Mouse (Mus musculus): Measurements from ENCODE around the gene Slk.

The Slk gene

GRCm38 (mm10) chr19:47579225-47579787 is at the start of gene Slk:
Gene Slk (plus strand): TSS chr19:47579678.
- peak; percentile 80 for DNase-seq (ENCODE audit: low spot score)

- DNase-seq (ENCODE audit: low spot score), result no peak
These were observed 48.2 kb upstream of the Slk start for GRCm38 (mm10) chr19:47531309-47531708.

GRCm38 (mm10) chr19:47532449-47532848 is 47.0 kb upstream of the Slk start:
- DNase-seq (ENCODE audit: low spot score), result no peak

- DNase-seq (ENCODE audit: low spot score), result no peak
These were observed 45.3 kb upstream of the Slk start for GRCm38 (mm10) chr19:47534131-47534530.

- peak; percentile 99 for DNase-seq (ENCODE audit: low spot score)
These were observed 42.8 kb upstream of the Slk start for GRCm38 (mm10) chr19:47536521-47537299.

- DNase-seq (ENCODE audit: low spot score), result no peak
These were observed 42.1 kb upstream of the Slk start, which contains the start of gene Stn1 for GRCm38 (mm10) chr19:47537300-47537792. Gene Stn1 (minus strand): TSS chr19:47537507.

- no peak for DNase-seq (ENCODE audit: low spot score)
These were observed 41.6 kb upstream of the Slk start for GRCm38 (mm10) chr19:47537879-47538278.

GRCm38 (mm10) chr19:47538801-47539200 is 40.7 kb upstream of the Slk start:
- peak; percentile 37 for DNase-seq (ENCODE audit: low spot score)

GRCm38 (mm10) chr19:47542441-47542840 is 37.0 kb upstream of the Slk start:
- DNase-seq (ENCODE audit: low spot score), result no peak

GRCm38 (mm10) chr19:47545055-47545454 is 34.4 kb upstream of the Slk start:
- no peak for DNase-seq (ENCODE audit: low spot score)

- DNase-seq (ENCODE audit: low spot score), result no peak
These were observed 34.0 kb upstream of the Slk start for GRCm38 (mm10) chr19:47545528-47545927.

GRCm38 (mm10) chr19:47548432-47549076 is 30.9 kb upstream of the Slk start:
- DNase-seq (ENCODE audit: low spot score), result no peak

- DNase-seq (ENCODE audit: low spot score), result no peak
These were observed 30.3 kb upstream of the Slk start for GRCm38 (mm10) chr19:47549174-47549573.

- DNase-seq (ENCODE audit: low spot score), result no peak
These were observed 29.9 kb upstream of the Slk start for GRCm38 (mm10) chr19:47549584-47549983.

- no peak for DNase-seq (ENCODE audit: low spot score)
These were observed 20.3 kb upstream of the Slk start for GRCm38 (mm10) chr19:47559145-47559544.

GRCm38 (mm10) chr19:47559751-47560512 is 19.5 kb upstream of the Slk start:
- no peak for DNase-seq (ENCODE audit: low spot score)

GRCm38 (mm10) chr19:47560544-47561161 is 18.8 kb upstream of the Slk start:
- DNase-seq (ENCODE audit: low spot score), result no peak

- no peak for DNase-seq (ENCODE audit: low spot score)
These were observed 17.5 kb upstream of the Slk start for GRCm38 (mm10) chr19:47561996-47562441.

- no peak for DNase-seq (ENCODE audit: low spot score)
These were observed 15.8 kb upstream of the Slk start for GRCm38 (mm10) chr19:47563715-47564114.

GRCm38 (mm10) chr19:47565031-47565654 is 14.3 kb upstream of the Slk start:
- DNase-seq (ENCODE audit: low spot score), result no peak

- DNase-seq (ENCODE audit: low spot score), result no peak
These were observed 13.5 kb upstream of the Slk start for GRCm38 (mm10) chr19:47565994-47566393.

Measured in urinary bladder, postnatal 14 days (tissue).